Mouse (Mus musculus): ENCODE data around the gene Hadhb. TPM values are rescaled to one million over a fixed set of nuclear protein-coding genes. Genes with fewer than 3 reads are reported as not detected.

Gene Hadhb
- polyA plus RNA-seq, 1 experiment from 2014 or later, result 120 TPM

- peak; percentile 97 for DNase-seq (ENCODE audit: low spot score)
- Histone ChIP-seq H3K4me3 (peak within 1 kb of the TSS; percentile 83), H3K4me1 (peaks cover 21% of the 10 kb centered on the region), H3K9me3 (replicated peaks) (no peaks in the 10 kb centered on the region; the same call in 1 of the 2 replicates), H3K27me3 (ENCODE audit: low read depth, poor library complexity, severe bottlenecking) (no peaks in the 10 kb centered on the region), H3K36me3 (peaks cover 17% of the 10 kb centered on the region), H3K27ac (peak within 1 kb of the TSS; percentile 89)
- 3% methylated on average over 71 of the region's 71 CpGs for WGBS
These were observed 77.4 kb downstream of the Hadhb start, which contains the start of gene Selenoi for GRCm38 (mm10) chr5:30232271-30232971. Selenoi (plus strand) TSS chr5:30232581.

DNA sequence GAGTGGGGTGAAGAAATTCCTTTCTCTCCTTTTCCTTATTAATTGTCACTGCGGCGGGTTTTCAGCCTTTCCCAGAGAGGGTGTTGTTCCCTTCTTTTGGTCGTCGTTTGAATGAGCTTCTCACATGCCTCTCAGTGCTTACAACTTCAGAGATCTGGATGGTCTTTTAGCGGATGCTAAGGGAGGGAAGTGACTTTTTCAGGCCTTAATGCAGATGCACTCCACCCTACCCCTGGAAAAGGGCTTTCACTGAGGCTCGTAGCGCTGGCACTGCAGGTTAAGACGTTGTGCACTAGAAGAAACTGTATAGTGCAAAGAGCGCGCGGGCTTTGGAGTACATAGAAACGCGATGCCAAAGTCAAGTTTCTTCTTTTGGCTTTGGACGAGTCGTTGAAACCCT lies 78.0 kb downstream of the Hadhb start:
- no peak for DNase-seq (ENCODE audit: low spot score)
- peaks cover 20% of the 10 kb centered on the region for H3K36me3 ChIP-seq
- WGBS, result 6% methylated on average over 15 of the region's 15 CpGs

GRCm38 (mm10) chr5:30233979-30234378 lies 78.9 kb downstream of the Hadhb start:
- peaks cover 28% of the 10 kb centered on the region for H3K36me3 ChIP-seq
- no peak overlapping the region for H3K27ac ChIP-seq
- no peaks in the 10 kb centered on the region; the same call in 1 of the 2 replicates for H3K9me3 ChIP-seq (replicated peaks)
- H3K27me3 ChIP-seq (ENCODE audit: low read depth, poor library complexity, severe bottlenecking), result no peaks in the 10 kb centered on the region
- 84% methylated on average over 8 of the region's 8 CpGs for WGBS
- peaks cover 21% of the 10 kb centered on the region for H3K4me1 ChIP-seq
- peak overlapping the region; percentile 83; the same call in 1 of the 2 replicates for H3K4me3 ChIP-seq
- no peak for DNase-seq (ENCODE audit: low spot score)

More for the DNA sequence above, 78.0 kb downstream of the Hadhb start:
- H3K4me3 ChIP-seq, result peak overlapping the region; percentile 83
- no peaks in the 10 kb centered on the region for H3K27me3 ChIP-seq (ENCODE audit: low read depth, poor library complexity, severe bottlenecking)
- peak overlapping the region; percentile 89 for H3K27ac ChIP-seq
- peaks cover 21% of the 10 kb centered on the region for H3K4me1 ChIP-seq
- no peaks in the 10 kb centered on the region; the same call in 1 of the 2 replicates for H3K9me3 ChIP-seq (replicated peaks)

MicroRNAs encoded within 50 kb of the gene (microRNA counts, 519-probe panel; counts per million panel counts)
- microRNA mmu-miR-1960, result 4,298 counts per million, percentile 81 among the panel's probes with 10 or more counts

Small RNAs within 50 kb of the gene (microRNA-seq; reads per million reads assigned to microRNA genes)
- 1.8 reads per million for gene Mir1960

Other genes with a start within 250 kb of the Hadhb start
- not detected in 2 replicates for gene Il6, start 142.1 kb upstream of the Hadhb start, polyA plus RNA-seq (2016; fragmentation: Nextera tagmentation; extraction: Ambion mirVana)
- 404 and 416 TPM in 2 replicates for gene Tyms, start 81.6 kb upstream of the Hadhb start, polyA plus RNA-seq (2016; fragmentation: Nextera tagmentation; extraction: Ambion mirVana)
- gene Garem2, start 50.1 kb upstream of the Hadhb start, polyA plus RNA-seq (2016; fragmentation: Nextera tagmentation; extraction: Ambion mirVana), result 0.23 and 0.46 TPM in 2 replicates
- gene 3110082J24Rik, start 49.2 kb upstream of the Hadhb start, polyA plus RNA-seq (2016; fragmentation: Nextera tagmentation; extraction: Ambion mirVana), result not detected in 2 replicates
- 105 and 119 TPM in 2 replicates for gene Hadha, start 86 bp upstream of the Hadhb start, polyA plus RNA-seq (2016; fragmentation: Nextera tagmentation; extraction: Ambion mirVana)
- gene Adgrf3, start 50.5 kb downstream of the Hadhb start, polyA plus RNA-seq (2016; fragmentation: Nextera tagmentation; extraction: Ambion mirVana), result not detected in 2 replicates
- 19.4 TPM in 2 replicates for gene Selenoi, start 77.3 kb downstream of the Hadhb start, polyA plus RNA-seq (2016; fragmentation: Nextera tagmentation; extraction: Ambion mirVana)
- gene Drc1, start 126.1 kb downstream of the Hadhb start, polyA plus RNA-seq (2016; fragmentation: Nextera tagmentation; extraction: Ambion mirVana), result 0.28 TPM in 1 of 2 replicates, not detected in the other

Measured in limb, embryonic 10.5 days (tissue).